Mouse (Mus musculus) cerebellum, postnatal 25 days (tissue): ENCODE measurements at regions not wholly inside any gene's neighbourhood (a gene's known extent, or its start where the extent isn't known, plus 50 kb on each side); places are given as distances from the start of the nearest gene placed in this dataset.
"Not testable (repeated sequence)": the region's sequence is repeated elsewhere in the genome, so short reads cannot be mapped to it uniquely, and the experiment has no call there.

ENCODE experiments used
- DNase-seq, 2 experiments: peaks; one replicate each; pipeline ENCODE4 v3.0.0; 2021; ENCODE audit warnings: mixed read lengths in 2 of 2

- no peak for DNase-seq
These were observed 110.6 kb upstream of the Rmdn2 start for GRCm38 (mm10) chr17:79501031-79501474.

GRCm38 (mm10) chr17:79501926-79502325, 109.7 kb upstream of the Rmdn2 start:
- DNase-seq = no peak

- DNase-seq = no peak
These were observed 108.6 kb upstream of the Rmdn2 start for GRCm38 (mm10) chr17:79503037-79503436.

- DNase-seq = no peak
These were observed 107.5 kb upstream of the Rmdn2 start for GRCm38 (mm10) chr17:79504209-79504608.

GRCm38 (mm10) chr17:79505565-79505964, 106.1 kb upstream of the Rmdn2 start:
- DNase-seq = no peak

GRCm38 (mm10) chr17:79509281-79509680, 102.4 kb upstream of the Rmdn2 start:
- no peak for DNase-seq

DNA sequence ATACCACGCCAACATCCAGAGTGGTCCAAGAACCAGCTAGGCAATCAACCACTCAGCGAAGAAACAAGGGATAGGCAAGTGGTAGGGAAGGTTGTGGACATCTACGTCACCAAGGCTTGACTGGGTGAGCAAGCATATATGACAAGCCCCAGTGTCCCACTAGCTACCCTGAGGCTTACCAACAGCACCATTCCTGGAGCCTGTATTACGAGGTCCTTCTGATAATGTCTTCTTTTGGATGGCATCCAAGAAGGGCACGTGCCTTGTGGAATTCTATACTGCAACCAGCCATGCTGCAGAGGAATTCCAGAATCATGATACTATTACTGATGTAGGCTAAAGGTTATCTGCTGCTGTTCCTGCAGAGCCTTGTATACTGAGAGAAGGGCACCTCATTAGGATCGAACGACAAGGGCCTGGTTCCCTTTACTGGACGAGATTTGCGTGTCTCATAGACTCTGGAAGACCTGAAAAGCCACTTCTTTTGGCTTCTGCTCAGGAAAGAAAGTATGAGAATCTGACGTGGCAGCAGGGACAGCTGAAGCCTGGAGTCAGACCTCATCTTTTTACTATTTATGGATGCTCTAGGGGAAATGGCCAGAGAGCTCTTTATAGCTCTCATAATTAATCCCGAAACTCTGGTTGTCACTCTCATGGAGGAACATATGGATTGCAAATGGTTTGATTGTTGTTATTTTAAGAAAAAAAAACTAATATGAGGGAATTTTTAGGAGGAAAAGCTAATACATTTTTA, 101.5 kb upstream of the Rmdn2 start:
- no peak for DNase-seq

DNA sequence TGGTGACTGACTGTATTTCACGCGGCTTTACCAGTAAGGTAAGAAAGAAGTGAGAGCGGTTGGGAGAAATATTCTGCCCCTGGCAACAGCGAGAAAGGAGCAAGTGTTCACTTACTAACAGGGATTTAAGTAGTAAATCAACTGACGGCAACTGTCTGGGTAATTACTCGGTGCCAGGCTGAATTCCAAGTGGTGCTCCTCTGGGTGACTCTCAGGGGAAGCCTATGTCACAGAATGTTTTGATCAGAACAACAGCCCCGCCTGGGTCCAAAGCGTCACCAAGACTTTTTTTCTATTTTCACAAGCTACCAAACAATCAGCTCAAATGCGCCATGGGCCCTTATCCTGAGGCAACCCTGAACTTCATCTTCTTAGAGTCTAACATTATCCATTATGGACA, 100.4 kb upstream of the Rmdn2 start:
- no peak for DNase-seq

DNA sequence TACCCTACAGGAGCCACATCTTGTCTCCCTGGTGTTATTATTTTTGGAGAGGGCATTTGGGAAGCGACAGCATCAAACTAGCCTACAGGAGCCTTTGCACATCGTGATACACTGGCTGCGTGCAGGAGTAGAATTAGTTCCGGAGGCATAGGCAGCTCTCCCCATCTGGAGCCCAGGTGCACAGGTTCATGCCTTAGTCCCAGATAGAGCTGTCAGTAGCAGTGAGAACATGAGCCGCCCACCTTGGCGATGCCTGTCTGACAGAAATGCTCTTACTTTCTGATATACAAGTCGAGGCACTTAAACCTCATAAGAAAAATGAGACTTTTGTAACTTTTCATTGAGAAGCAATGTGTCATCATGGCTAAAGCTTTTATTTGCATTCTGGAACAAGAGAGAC, 97.6 kb upstream of the Rmdn2 start:
- no peak for DNase-seq

- DNase-seq = no peak
These were observed 93.5 kb upstream of the Rmdn2 start for GRCm38 (mm10) chr17:79518185-79518584.

DNA sequence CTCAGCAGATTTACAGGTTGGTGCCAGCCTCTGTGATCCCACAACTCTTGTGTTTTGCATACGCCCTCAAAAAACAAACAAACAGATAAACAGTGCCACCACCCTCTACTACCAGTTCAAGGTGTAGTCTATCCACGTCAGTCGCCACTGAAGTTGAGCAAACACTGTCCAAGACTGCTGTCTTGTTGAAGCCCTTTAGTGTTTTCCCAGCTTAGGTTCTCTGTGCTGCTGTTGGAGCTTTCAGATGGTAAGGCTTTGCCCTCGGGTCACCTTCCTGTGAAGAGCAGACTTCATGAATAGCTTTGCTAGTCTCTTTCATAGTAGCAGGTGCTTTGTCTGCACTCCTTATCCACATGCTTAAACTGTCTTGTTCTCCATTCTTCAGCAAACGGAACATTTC, 93.0 kb upstream of the Rmdn2 start:
- DNase-seq = no peak

DNA sequence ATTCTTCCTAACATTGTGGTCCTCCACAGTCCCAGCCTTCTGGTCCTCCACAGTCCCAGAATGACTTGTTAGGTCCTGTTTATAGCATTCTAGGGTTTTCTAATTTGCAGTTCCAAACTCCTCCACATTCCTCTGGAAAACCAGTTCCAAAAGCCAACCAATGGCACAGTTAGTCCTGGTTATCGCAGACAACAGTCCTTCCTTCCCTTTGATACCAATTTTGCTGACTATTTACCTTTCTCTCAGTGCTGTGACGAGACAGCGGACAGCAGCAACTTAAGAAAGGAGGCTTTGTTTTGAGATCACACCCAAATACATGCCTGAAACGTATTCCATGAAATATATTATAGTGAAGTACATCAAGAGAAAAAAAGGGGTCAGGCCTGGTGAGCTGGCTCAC, 92.3 kb upstream of the Rmdn2 start:
- no peak for DNase-seq

GRCm38 (mm10) chr17:79520283-79520682, 91.4 kb upstream of the Rmdn2 start:
- DNase-seq = no peak

DNA sequence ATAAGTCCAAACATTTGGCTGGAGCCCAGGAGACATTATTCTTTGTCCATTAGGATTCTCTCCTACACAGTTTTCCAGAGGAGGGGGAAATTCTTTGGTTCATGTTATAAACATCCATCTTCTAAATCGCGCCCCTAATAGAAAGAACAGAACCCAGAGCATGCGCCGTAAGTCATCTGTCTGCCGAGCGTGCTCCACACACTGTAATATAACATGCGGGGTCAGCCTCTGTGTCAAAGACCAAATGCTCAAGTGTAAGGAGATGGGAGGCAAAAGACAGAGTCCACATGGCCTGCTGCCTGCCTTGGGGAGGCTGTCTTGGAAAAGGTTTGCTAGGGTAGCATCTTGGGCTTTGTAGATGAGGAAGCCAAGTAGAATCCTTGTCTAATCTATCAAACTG, 90.0 kb upstream of the Rmdn2 start:
- no peak for DNase-seq

DNA sequence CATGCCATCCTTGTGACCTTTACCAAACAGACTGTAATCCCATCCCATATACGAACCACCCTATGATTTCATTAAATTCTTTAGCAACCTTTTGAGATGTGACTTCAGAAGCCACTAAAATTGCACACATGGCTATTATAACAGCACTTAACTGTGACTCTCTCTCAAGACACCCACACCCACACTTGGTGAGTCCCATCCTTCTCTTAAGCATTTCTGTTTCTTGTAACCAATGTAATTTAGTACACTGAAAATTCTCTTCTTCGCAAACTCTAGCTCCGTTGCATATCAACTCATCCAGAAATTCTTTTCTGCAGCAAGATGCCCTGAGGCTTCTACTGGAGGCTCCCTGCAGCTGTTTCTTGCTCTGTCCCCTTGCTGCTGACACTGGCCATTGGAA, 88.4 kb upstream of the Rmdn2 start:
- DNase-seq = no peak

GRCm38 (mm10) chr17:79527391-79527790, 84.3 kb upstream of the Rmdn2 start:
- DNase-seq = no peak

- DNase-seq = no peak
These were observed 75.1 kb upstream of the Rmdn2 start for GRCm38 (mm10) chr17:79536549-79536948.

DNA sequence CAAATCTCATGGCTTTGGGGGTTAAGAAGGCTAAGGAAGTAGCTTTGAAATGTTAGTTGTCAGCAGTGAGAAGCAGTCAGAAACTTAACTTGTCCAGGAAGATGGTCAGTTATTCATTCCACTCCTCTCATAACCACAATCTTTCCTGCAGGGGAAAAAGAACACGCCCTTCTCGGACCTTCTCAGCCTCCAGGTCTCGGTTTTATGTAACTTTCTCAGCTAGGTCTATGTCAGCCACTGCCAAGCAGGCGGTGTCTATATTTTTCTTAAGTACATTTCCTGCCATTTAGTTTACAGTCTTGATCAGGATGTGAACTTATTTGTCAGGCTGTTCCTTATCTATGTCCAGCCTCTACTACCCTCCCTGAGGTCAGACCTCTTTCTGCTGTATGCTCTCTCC, 72.9 kb upstream of the Rmdn2 start:
- DNase-seq = no peak

GRCm38 (mm10) chr17:79540038-79540437, 71.6 kb upstream of the Rmdn2 start:
- no peak for DNase-seq

GRCm38 (mm10) chr17:79540511-79540910, 71.2 kb upstream of the Rmdn2 start:
- no peak for DNase-seq

DNA sequence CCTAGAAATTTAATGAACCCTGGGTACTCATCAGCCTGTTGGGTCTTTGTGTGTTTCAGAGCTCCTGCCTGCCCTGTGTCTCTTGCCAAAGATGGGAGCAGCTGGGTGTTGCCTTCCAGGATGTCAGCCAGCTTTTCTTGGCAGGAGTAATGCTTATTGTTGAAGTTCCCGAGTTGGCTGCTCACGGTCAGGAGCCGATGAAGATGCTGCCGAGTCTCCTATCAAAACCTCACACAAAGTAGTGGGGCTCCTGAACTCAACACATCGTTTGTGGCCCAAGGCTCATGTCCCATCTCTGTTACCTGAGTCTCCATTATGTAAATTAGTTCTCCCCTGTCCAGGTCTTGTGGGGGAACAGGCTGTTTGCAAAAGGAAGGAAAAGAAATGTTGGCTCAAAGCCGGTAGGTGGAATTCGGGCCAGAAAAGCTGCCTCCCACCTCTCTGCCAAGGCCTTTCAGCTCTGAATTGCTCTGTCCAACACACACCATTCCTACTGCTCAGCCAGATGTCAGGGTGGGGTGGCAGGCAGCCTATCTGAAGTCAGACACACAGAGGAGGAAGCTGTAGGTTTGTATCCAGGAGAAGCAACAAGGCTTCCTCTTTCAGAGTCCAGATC, 67.6 kb upstream of the Rmdn2 start:
- peak; percentile 40 to 60 for DNase-seq

DNA sequence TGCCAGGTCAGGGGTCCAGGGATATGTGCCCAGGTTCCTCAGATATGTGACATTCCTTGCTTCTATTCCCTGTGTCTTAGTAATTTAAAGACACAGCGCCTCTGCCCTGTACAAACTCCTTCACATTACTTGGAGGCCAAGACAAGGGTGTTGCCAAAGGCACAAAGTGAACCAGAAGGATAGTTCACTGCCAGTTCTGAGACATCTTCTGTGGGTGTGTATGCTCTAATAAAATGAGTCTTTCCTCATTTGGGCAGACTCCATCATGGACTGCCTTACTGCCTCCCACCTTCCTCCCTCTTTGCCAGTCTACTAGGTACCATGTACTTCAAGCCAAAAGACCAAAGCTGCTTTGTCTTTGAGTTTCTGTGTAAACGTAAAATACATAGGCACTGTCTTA, 65.8 kb upstream of the Rmdn2 start:
- no peak for DNase-seq

DNA sequence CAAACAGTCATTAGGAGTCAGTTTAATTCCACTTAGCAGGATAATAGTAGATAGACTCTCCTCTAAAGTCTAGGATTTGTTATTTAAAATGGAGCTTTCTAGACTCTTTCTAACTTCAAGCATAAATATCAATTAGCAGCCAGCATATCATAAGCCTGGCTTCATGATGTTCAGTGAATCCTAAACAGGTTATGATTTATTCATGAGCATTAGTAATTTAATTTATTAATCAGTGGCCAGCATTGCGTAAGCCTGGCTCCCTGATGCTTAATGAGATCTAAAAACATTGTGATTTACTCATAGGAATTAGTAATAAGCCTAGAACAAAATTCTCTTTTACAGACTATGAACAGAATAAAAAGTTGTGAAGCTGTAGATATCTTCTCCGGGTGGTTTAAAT, 64.6 kb upstream of the Rmdn2 start:
- DNase-seq = no peak

GRCm38 (mm10) chr17:79547524-79547923, 64.1 kb upstream of the Rmdn2 start:
- DNase-seq = no peak

- DNase-seq = not testable (repeated sequence)
These were observed 61.3 kb upstream of the Rmdn2 start for GRCm38 (mm10) chr17:79550409-79550808.
